Mouse (Mus musculus) stomach, embryonic 14.5 days (tissue): ENCODE measurements around the gene Bivm. TPM values are rescaled to one million over a fixed set of nuclear protein-coding genes. Genes with fewer than 3 reads are reported as not detected.

ENCODE experiments used
- ATAC-seq: fragments of 200-750 bp; cut with Nextera tagmentation; 2 replicates; pipeline ENCODE4 v1.8.0; 2017; ENCODE audit warnings: low read depth, moderate TSS enrichment; ENCODE audit not compliant: insufficient number of reproducible peaks, insufficient read depth, low FRiP score
- H3K27ac ChIP-seq: fragments of 300-500 bp; sonication (generic); 2 replicates; pipeline ENCODE4 v1.5.1; 2014; ENCODE audit warnings: mild to moderate bottlenecking, low read length, moderate library complexity, mixed read lengths
- H3K27me3 ChIP-seq: fragments of 300-500 bp; sonication (generic); 2 replicates; pipeline ENCODE4 v1.6.1; 2014; ENCODE audit warnings: low read length, control low read depth, mixed read lengths; ENCODE audit not compliant: control insufficient read depth, insufficient read depth
- H3K36me3 ChIP-seq: fragments of 300-500 bp; sonication (generic); 2 replicates; pipeline ENCODE4 v1.6.1; 2014; ENCODE audit warnings: mild to moderate bottlenecking, control low read depth, low read length, moderate library complexity, mixed read lengths; ENCODE audit not compliant: control insufficient read depth, insufficient read depth
- H3K4me1 ChIP-seq: fragments of 300-500 bp; sonication (generic); 2 replicates; pipeline ENCODE4 v1.6.1; 2014; ENCODE audit warnings: low read length, control low read depth, mixed read lengths; ENCODE audit not compliant: control insufficient read depth, insufficient read depth
- H3K4me2 ChIP-seq: fragments of 300-500 bp; sonication (generic); replicated peaks from 2 replicates; pipeline ENCODE4 v1.6.1; 2014; ENCODE audit warnings: low read depth, low read length, control low read depth
- H3K4me3 ChIP-seq: fragments of 300-500 bp; sonication (generic); 2 replicates; pipeline ENCODE4 v1.5.1; 2014; ENCODE audit warnings: low read depth, low read length, control low read depth
- H3K9ac ChIP-seq: fragments of 300-500 bp; sonication (generic); replicated peaks from 2 replicates; pipeline ENCODE4 v1.6.1; 2014; ENCODE audit warnings: low read depth, mild to moderate bottlenecking, control low read depth, low read length, moderate library complexity, mixed read lengths
- H3K9me3 ChIP-seq: fragments of 300-500 bp; sonication (generic); 2 replicates; pipeline ENCODE4 v1.6.1; 2016; ENCODE audit warnings: low read depth, low read length, control low read depth; ENCODE audit not compliant: control insufficient read depth
- WGBS: fragments of 180-500 bp; shearing (Covaris S2); extraction: QIAGEN DNeasy Blood & Tissue Kit; methylation state at CpG from one replicate; pipeline ENCODE4 v1.1.7; 2014; 5-methylcytosine and 5-hydroxymethylcytosine counted together
- polyA plus RNA-seq: library from polyadenylated mRNA; unstranded; fragments of >200 nt; fragmentation: Nextera tagmentation; extraction: Ambion mirVana; gene quantifications from 2 replicates; pipeline ENCODE4 v1.2.1, GENCODE M21; 2014

Gene Bivm
- 23.9 and 24.2 TPM in 2 replicates for polyA plus RNA-seq

GRCm38 (mm10) chr1:44118239-44119054, at the start of gene Bivm, which contains the start of gene Kdelc1:
Bivm (plus strand) TSS chr1:44118957.
Kdelc1 (minus strand) TSS chr1:44118808.
- peak within 1 kb of the TSS; percentile 69 for H3K9ac ChIP-seq
- peaks cover 17% of the 10 kb centered on the region for H3K36me3 ChIP-seq
- H3K4me1 ChIP-seq: 0 out of 2 replicates have a peak, but pooled peaks cover 4% of the 10 kb centered on the region
- peak within 1 kb of the TSS; percentile 70 for H3K4me3 ChIP-seq
- ATAC-seq: peak; percentile 96
- H3K27ac ChIP-seq: peak within 1 kb of the TSS; percentile 97
- WGBS: under 1% methylated on average over 39 of the region's 39 CpGs
- H3K4me2 ChIP-seq: peak within 1 kb of the TSS; percentile 82
- H3K9me3 ChIP-seq: no peaks in the 10 kb centered on the region
- H3K27me3 ChIP-seq: no peaks in the 10 kb centered on the region

- Histone ChIP-seq H3K4me1 (0 out of 2 replicates have a peak, but pooled peaks cover 4% of the 10 kb centered on the region), H3K9me3 (no peaks in the 10 kb centered on the region), H3K36me3 (peaks cover 9% of the 10 kb centered on the region), H3K4me3 (peak overlapping the region; percentile 76), H3K9ac (peak overlapping the region; percentile 64), H3K27me3 (no peaks in the 10 kb centered on the region), H3K27ac (peak overlapping the region; percentile 87), H3K4me2 (peak overlapping the region; percentile 62)
- under 1% methylated on average over 55 of the region's 55 CpGs for WGBS
- peak; percentile 66 for ATAC-seq
Observed at GRCm38 (mm10) chr1:44101448-44102225, 17.1 kb upstream of the Bivm start.

- H3K4me1 ChIP-seq: 0 out of 2 replicates have a peak, but pooled peaks cover 4% of the 10 kb centered on the region
- no peaks in the 10 kb centered on the region for H3K27me3 ChIP-seq
- peak; percentile 98 for ATAC-seq
- H3K9ac ChIP-seq: peak within 1 kb of the TSS; percentile 64
- WGBS: under 1% methylated on average over 51 of the region's 55 CpGs
- no peaks in the 10 kb centered on the region for H3K9me3 ChIP-seq
- H3K4me3 ChIP-seq: peak within 1 kb of the TSS; percentile 76
- H3K27ac ChIP-seq: peak within 1 kb of the TSS; percentile 87
- H3K4me2 ChIP-seq: peak within 1 kb of the TSS; percentile 62
- peaks cover 9% of the 10 kb centered on the region for H3K36me3 ChIP-seq
Observed at GRCm38 (mm10) chr1:44102259-44102717, 16.5 kb upstream of the Bivm start, which contains the start of gene Tex30. Tex30 (minus strand) TSS chr1:44102441.

GRCm38 (mm10) chr1:44102939-44103338, 15.8 kb upstream of the Bivm start:
- peak overlapping the region; percentile 62 for H3K4me2 ChIP-seq
- H3K9ac ChIP-seq: 0 out of 2 replicates have a peak overlapping the region, but pooled peaks have one; percentile 3
- H3K9me3 ChIP-seq: no peaks in the 10 kb centered on the region
- no peak for ATAC-seq
- H3K36me3 ChIP-seq: peaks cover 14% of the 10 kb centered on the region
- WGBS: 10% methylated on average over 5 of the region's 5 CpGs
- H3K4me1 ChIP-seq: 0 out of 2 replicates have a peak, but pooled peaks cover 4% of the 10 kb centered on the region
- no peak overlapping the region for H3K27ac ChIP-seq
- no peaks in the 10 kb centered on the region for H3K27me3 ChIP-seq
- H3K4me3 ChIP-seq: peak overlapping the region; percentile 76

GRCm38 (mm10) chr1:44117571-44117970, 1.2 kb upstream of the Bivm start:
- Histone ChIP-seq H3K4me2 (peak overlapping the region; percentile 82), H3K27me3 (no peaks in the 10 kb centered on the region), H3K9me3 (no peaks in the 10 kb centered on the region), H3K4me3 (peak overlapping the region; percentile 70; the same call in 1 of the 2 replicates), H3K27ac (no peak overlapping the region), H3K36me3 (peaks cover 25% of the 10 kb centered on the region), H3K9ac (no peak overlapping the region), H3K4me1 (0 out of 2 replicates have a peak, but pooled peaks cover 4% of the 10 kb centered on the region)
- no peak for ATAC-seq

GRCm38 (mm10) chr1:44119201-44120073, 680 bp downstream of the Bivm start:
- Histone ChIP-seq H3K9ac (peak overlapping the region; percentile 69), H3K4me2 (peak overlapping the region; percentile 82), H3K4me3 (peak overlapping the region; percentile 70), H3K9me3 (no peaks in the 10 kb centered on the region), H3K27me3 (no peaks in the 10 kb centered on the region), H3K4me1 (0 out of 2 replicates have a peak, but pooled peaks cover 4% of the 10 kb centered on the region), H3K36me3 (peaks cover 12% of the 10 kb centered on the region), H3K27ac (peak overlapping the region; percentile 97)
- under 1% methylated on average over 43 of the region's 43 CpGs for WGBS
- peak; percentile 86 for ATAC-seq

- peak overlapping the region; percentile 82 for H3K4me2 ChIP-seq
- peak overlapping the region; percentile 97 for H3K27ac ChIP-seq
- peaks cover 6% of the 10 kb centered on the region for H3K36me3 ChIP-seq
- H3K9ac ChIP-seq: peak overlapping the region; percentile 69
- H3K9me3 ChIP-seq: no peaks in the 10 kb centered on the region
- H3K27me3 ChIP-seq: no peaks in the 10 kb centered on the region
- H3K4me1 ChIP-seq: 0 out of 2 replicates have a peak, but pooled peaks cover 4% of the 10 kb centered on the region
- 4% methylated on average over 6 of the region's 6 CpGs for WGBS
- H3K4me3 ChIP-seq: peak overlapping the region; percentile 70
- no peak; the same call in 1 of the 2 replicates for ATAC-seq
Observed at GRCm38 (mm10) chr1:44120074-44120406, 1.3 kb downstream of the Bivm start.
